Mouse (Mus musculus) MEL (cell line): Measurements from ENCODE around the gene Tmem200c.

Experiments used
- CHD2 ChIP-seq: IDR thresholded peaks from 2 replicates; pipeline ENCODE4 v1.6.1; 2011; ENCODE audit warnings: low read length, improper control_type of control experiment
- CTCF ChIP-seq, 3 experiments: IDR thresholded peaks in 2 of 3; conservative IDR thresholded peaks in 1 of 3; 2 replicates each; pipeline ENCODE4 v1.5.1; 2011 to 2012; ENCODE audit warnings: low read length in 3 of 3, low read depth in 2 of 3, mild to moderate bottlenecking in 2 of 3, improper control_type of control experiment in 1 of 3, inconsistent platforms in 1 of 3, mixed read lengths in 1 of 3, moderate library complexity in 1 of 3; ENCODE audit not compliant: control insufficient read depth in 1 of 3, insufficient read depth in 1 of 3, poor library complexity in 1 of 3, severe bottlenecking in 1 of 3
- MXI1 ChIP-seq: IDR thresholded peaks from 2 replicates; pipeline ENCODE4 v1.6.1; 2011; ENCODE audit warnings: mild to moderate bottlenecking, low read depth, low read length, improper control_type of control experiment
- POLR2A ChIP-seq, 2 experiments: IDR thresholded peaks; 2 replicates each; pipeline ENCODE4 v1.6.1; 2011 to 2012; ENCODE audit warnings: low read length in 2 of 2, mild to moderate bottlenecking in 2 of 2, control low read depth in 1 of 2, improper control_type of control experiment in 1 of 2, low read depth in 1 of 2, moderate library complexity in 1 of 2; ENCODE audit not compliant: control insufficient read depth in 1 of 2, insufficient read depth in 1 of 2, poor library complexity in 1 of 2
- USF1 ChIP-seq: IDR thresholded peaks from 2 replicates; pipeline ENCODE4 v1.6.1; 2014; ENCODE audit warnings: low read depth, mild to moderate bottlenecking, inconsistent platforms, low read length, improper control_type of control experiment, moderate library complexity

GRCm38 (mm10) chr17:68875251-68875650 is 48.8 kb downstream of the Tmem200c start:
- TF ChIP-seq MXI1 (no peak), USF1 (no peak), CTCF (IDR thresholded peaks at IDR 0.05 in 2 of 3, conservative IDR thresholded peaks at IDR 0.05 in 1 of 3; ENCODE audit: control insufficient read depth in 1 of 3, insufficient read depth in 1 of 3, low read depth in 2 of 3, low read length in 3 of 3, poor library complexity in 1 of 3, severe bottlenecking in 1 of 3) (no peak), CHD2 (no peak), POLR2A (IDR thresholded peaks at IDR 0.05; ENCODE audit: control insufficient read depth in 1 of 2, insufficient read depth in 1 of 2, low read depth in 1 of 2, low read length in 2 of 2, poor library complexity in 1 of 2) (no peak)
